Mouse (Mus musculus) urinary bladder, postnatal 14 days (tissue): ENCODE measurements around the gene Tmem50a.
"Not testable (repeated sequence)": the region's sequence is repeated elsewhere in the genome, so short reads cannot be mapped to it uniquely, and the experiment has no call there.

ENCODE experiments used
- DNase-seq: peaks from one replicate; pipeline ENCODE4 v3.0.0; 2021; ENCODE audit warnings: low spot score

The Tmem50a gene

DNA sequence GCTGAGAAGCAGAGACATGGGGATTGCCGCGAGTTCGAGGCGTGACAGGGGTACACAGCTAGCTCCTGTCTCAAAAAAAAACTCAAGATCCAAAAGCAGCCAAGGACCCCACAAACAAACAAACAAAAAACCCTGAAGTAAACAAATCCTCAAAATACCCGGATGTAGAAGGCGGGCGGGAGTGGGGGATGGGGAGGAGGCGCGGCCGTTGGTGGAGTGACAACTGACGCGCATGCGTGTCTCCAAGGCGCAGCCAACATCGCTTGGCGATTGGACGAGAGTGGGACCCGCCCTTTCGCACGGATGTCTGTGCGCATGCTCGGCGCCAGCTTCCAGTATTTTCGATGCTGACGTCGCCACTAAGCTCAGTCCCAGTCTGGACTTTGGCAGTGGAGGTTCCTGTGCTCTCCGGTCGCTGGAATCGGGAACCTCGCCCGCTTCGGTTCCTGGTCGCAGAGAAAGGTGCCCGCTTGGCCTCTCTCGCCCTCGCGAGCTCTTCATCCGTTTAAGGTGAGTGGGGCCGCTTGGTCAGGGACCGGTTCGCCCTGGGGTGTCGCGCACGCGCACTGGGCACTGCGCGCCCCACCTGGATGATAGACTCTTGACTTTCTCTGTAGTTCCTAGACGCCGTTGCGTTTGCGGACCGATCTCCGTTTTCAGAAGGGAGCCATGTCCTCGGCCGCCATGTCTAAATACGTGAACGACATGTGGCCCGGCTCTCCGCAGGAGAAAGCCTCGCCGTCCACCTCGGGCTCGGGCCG is 8.6 kb upstream of the Tmem50a start, which contains the start of gene Rsrp1:
Gene Rsrp1 (plus strand): TSS at position 335 of the 761 bp plus-strand sequence.
- DNase-seq = peak; percentile 98

DNA sequence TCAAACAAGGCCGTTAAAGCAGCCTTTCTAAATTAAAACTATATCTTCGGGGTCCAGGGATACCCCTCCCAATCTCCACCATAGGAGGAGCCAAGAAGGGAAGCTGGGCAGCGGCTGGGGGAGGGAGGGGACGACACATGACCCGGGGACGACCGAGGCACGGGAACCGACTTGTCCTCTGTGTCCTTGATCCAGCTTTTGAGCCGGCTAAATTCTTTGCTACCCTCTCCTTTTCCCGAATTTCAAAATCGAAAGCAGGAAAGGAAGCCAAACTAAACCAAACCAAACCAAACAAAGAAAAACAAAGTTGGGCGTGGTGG is 8.1 kb upstream of the Tmem50a start:
- peak; percentile 68 for DNase-seq

DNA sequence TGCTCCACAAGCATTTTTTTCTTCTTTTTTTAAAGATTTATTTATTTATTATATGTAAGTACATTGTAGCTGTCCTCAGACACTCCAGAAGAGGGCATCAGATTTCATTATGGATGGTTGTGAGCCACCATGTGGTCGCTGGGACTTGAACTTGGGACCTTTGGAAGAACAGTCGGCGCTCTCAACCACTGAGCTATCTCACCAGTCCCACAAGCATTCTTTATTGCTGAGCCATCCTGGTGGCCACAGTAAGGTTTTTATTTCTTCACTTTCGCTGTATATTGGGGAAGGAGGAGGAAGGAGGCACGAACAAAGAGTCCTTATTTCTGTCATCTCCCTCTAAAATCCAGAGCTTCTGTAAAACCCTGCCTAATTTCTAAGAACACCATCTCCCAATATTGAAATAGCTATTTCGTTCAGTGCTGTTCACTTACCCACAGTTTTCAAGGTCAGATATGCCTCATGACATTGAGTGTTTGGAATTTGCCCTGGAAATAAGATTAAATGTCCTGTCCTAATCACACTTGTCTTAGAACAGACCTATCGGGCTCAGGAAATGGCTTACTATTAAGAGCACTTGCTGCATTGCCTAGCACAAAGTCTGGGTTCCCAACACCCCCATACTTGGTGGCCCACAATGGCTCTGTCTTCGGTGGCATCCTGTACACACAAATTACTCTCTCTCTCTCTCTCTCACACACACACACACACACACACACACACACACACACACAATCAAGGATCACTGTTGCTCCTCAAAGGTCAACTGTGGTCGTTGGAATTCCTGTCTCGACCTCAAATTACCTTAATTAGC is 7.5 kb upstream of the Tmem50a start:
- no peak for DNase-seq

GRCm38 (mm10) chr4:134921703-134922102 is 6.9 kb upstream of the Tmem50a start:
- no peak for DNase-seq

- DNase-seq = no peak
These were observed 5.8 kb upstream of the Tmem50a start for GRCm38 (mm10) chr4:134920631-134921030.

- DNase-seq = no peak
These were observed 5.1 kb upstream of the Tmem50a start for GRCm38 (mm10) chr4:134919733-134920540.

- peak; percentile 65 for DNase-seq
These were observed 3.6 kb upstream of the Tmem50a start for GRCm38 (mm10) chr4:134918381-134918780.

DNA sequence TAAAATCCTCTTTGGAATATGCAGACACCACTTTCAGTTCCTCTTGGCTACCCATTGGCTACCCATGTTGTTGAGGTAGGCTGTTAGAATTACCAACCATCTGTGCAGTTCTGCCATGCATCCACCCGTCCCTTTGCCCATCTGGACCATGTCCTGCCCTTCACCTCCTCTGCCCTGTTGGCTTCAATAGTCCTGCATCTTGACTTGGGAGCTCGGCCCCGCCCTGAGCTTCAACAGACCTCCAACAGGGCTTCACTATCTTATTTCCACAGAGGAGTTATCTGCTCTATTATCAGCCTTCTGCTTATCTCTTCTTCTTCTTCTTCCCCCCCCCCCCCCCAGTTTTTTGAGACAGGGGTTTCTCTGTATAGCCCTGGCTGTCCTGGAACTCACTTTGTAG is 2.4 kb upstream of the Tmem50a start:
- DNase-seq = no peak

DNA sequence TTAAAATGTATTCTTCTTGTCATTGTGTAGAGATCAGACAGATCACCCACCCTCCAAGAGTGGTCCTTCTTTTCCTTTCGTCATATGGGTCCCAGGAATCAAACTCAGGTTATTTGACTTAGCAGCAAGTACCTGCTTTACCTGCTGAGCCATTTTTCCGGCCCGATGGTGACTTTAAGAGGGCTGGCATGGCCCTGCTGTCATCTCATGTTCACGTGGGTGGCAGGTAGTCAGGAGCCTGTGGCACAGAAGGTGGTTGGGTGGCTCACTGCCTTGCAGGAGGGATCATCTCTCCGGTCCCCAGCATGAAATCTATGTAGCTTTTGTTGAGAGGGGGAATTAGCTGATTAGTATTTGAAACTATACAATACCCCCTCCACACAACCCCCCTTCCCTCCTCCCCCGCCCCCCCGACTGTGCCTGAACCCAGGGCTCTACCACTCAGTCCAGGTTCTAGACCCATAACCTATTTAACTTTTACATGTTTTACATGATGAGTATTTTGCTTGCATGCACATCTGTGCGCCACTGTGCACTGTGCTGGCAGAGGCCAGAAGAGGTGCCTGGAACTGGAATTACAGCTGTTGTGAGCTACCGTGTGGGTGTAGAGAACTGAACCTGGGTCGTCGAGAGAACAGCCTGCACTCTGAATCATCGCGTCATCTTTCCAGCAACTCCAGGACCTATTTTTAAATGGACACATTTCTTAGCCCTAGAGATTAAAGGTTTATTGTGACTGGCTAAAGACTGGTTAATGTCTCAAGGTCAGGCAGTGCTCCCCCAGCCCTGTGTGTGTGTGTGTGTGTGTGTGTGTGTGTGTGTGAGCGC is 613 bp upstream of the Tmem50a start:
- no peak for DNase-seq

- no peak for DNase-seq
These were observed 531 bp downstream of the Tmem50a start for GRCm38 (mm10) chr4:134914122-134914863.

- peak; percentile 77 for DNase-seq
These were observed 1.4 kb downstream of the Tmem50a start for GRCm38 (mm10) chr4:134913413-134913812.

GRCm38 (mm10) chr4:134911406-134911805 is 3.4 kb downstream of the Tmem50a start:
- DNase-seq = not testable (repeated sequence)

DNA sequence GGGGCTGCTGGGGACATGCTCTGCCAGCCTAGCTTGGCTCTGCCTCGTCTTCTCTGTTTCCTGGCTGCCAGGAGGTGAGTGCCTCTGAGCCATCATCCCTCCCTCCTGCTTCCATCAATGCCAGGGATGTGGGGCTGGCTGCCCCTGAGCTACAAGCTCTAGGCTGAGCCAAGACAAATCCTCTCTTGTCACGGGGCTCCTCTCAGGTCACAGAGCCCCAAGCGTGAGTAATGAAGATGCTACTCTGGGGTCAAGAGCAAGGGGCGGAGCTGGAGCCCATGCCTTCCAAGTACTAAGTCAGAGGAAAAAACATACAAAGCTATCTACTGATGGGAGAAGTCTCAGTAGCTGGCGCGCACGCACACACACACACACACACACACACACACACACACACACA is 11.8 kb downstream of the Tmem50a start:
- no peak for DNase-seq

DNA sequence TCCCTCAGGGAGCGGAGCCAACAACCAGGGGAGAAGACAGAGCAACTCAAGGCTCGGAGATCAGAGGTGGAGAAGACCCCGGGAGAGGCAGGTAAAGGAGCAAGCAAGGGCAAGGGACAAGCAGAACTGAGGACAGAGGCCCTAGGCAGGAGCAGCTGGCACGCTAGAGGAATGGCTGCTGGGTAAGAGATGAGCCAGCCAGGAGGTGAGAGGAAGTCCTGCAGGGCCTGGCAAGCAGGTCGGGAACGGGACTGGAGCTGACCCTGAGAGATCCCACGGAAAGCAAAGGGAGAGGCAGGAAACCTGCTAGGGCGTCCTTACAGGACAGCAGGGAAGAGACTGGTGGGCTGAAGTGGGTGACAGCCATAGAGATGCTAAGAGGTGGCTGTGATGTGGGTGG is 13.7 kb downstream of the Tmem50a start:
- no peak for DNase-seq

DNA sequence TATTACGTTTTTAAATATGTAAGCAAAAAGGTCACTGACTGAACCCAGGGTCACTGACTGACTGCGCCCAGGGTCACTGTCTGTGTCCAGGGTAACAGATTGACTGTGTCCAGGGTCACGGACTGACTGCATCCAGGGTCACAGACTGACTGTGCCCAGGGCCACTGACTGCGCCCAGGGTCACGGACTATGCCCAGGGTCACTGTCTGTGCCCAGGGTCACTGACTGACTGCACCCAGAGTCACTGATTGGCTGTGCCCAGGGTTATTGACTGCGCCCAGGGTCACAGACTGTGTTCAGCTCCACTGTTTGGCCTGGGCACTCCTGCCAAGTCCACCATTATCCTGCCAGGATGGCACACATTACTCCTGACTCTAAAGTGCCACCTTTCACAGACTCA is 17.6 kb downstream of the Tmem50a start:
- DNase-seq = no peak

- peak; percentile 61 for DNase-seq
These were observed 22.7 kb downstream of the Tmem50a start for GRCm38 (mm10) chr4:134892096-134892495.

DNA sequence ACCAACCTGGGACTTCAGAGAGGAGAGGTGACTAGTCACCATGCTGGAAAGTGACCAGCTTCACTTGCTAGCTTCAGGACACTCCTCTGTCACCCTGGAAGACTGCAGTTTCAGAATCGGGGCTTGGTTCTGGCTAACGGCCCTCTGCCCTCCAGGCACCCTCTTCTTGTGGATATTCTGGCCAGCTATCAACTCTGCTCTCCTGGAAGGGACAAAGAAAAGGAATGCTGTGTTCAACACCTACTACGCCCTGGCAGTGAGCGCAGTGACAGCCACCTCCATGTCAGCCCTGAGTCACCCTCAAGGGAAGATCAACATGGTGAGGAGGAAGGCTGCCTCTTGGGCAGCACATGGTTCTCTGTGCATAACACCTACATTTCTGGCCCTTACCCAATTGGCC is 30.5 kb downstream of the Tmem50a start:
- no peak for DNase-seq

GRCm38 (mm10) chr4:134883808-134884207 is 31.0 kb downstream of the Tmem50a start:
- DNase-seq = no peak

- no peak for DNase-seq
These were observed 31.6 kb downstream of the Tmem50a start for GRCm38 (mm10) chr4:134883266-134883665.

DNA sequence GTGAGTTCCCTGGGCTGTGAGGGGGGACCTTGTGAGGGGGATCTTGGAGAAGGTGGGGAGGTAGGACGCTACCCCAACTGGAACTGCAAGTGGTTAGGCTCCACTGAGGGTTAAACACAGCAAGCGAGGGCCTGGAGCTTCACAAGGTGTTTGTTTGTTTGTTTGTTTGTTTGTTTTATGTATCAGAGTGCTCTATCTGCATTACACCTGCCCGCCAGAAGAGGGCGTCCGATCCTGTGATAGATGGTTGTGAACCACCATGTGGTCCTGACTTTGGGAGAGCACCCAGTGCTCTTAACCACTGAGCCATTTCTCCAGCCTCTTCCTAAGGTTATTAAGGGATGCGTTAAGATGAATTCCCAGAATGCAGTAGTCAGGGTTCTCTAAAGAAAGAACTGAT is 34.8 kb downstream of the Tmem50a start:
- no peak for DNase-seq

DNA sequence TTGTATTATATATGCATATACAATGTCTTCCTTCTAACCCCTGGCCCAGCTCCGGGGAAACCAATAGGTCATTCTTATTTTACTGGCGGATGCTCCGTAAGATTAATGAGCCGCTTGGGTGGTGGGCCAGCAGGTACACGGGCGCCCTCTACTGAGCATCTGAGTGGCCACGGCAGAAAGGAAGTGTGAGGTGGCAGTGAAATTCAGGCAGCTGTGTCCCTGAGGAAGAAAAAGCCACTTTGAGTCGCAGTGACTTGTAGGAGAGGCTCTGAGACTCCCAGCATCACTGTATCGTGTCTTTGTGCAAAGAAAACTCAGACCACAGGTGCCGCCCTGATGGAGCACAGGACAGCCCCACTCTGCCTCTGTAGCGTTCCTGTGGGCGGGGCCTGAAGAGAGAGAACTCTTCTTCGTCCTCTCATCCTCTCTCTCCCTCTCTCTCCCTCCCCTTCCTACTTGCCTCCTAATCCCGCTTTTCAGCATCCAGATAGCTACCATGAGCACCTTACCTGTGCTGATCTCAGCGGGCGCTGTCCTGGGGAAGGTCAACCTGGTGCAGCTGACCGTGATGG is 35.3 kb downstream of the Tmem50a start:
- DNase-seq = peak; percentile 83
